Mouse (Mus musculus) C2C12 (cell line): ENCODE measurements around the gene Bckdk. TPM values are rescaled to one million over a fixed set of nuclear protein-coding genes. Genes with fewer than 3 reads are reported as not detected.
A peak's percentile ranks its signal among the peaks of the same experiment; 100 is the strongest.

ENCODE experiments used
- H3K27me3 ChIP-seq: one replicate; pipeline ENCODE4 v1.6.1; 2011; ENCODE audit not compliant: control insufficient read depth, insufficient read depth, insufficient read length
- H3K36me3 ChIP-seq: one replicate; pipeline ENCODE4 v1.6.1; 2011; ENCODE audit not compliant: control insufficient read depth, insufficient read depth
- H3K4me3 ChIP-seq: one replicate; pipeline ENCODE4 v1.5.1; 2011; ENCODE audit warnings: mild to moderate bottlenecking, control low read depth; ENCODE audit not compliant: poor library complexity, insufficient read depth, severe bottlenecking
- H3K79me2 ChIP-seq: one replicate; pipeline ENCODE4 v1.6.1; 2011; ENCODE audit not compliant: control insufficient read depth, insufficient read depth
- H3K79me3 ChIP-seq: one replicate; pipeline ENCODE4 v1.6.1; 2011; ENCODE audit warnings: low read depth, control low read depth
- H3ac ChIP-seq: one replicate; pipeline ENCODE3; 2011; ENCODE audit warnings: low read depth; ENCODE audit not compliant: control insufficient read depth, insufficient read length
- CEBPB ChIP-seq: IDR thresholded peaks from one replicate; pipeline ENCODE4 v1.6.1; 2011; ENCODE audit warnings: low read depth, mild to moderate bottlenecking, control low read depth, moderate library complexity
- CTCF ChIP-seq: IDR thresholded peaks from one replicate; pipeline ENCODE4 v1.5.1; 2011; ENCODE audit not compliant: control insufficient read depth, insufficient read depth, insufficient read length
- FOSL1 ChIP-seq: IDR thresholded peaks from one replicate; pipeline ENCODE4 v1.8.0; 2011; ENCODE audit warnings: mild to moderate bottlenecking, low read length; ENCODE audit not compliant: poor library complexity, insufficient read depth, severe bottlenecking
- MAX ChIP-seq: IDR thresholded peaks from one replicate; pipeline ENCODE4 v1.6.1; 2011; ENCODE audit warnings: mild to moderate bottlenecking, control low read depth
- MYOD1 ChIP-seq: IDR thresholded peaks from one replicate; pipeline ENCODE4 v1.6.1; 2011; ENCODE audit warnings: low read depth; ENCODE audit not compliant: control insufficient read depth, insufficient read length
- MYOG ChIP-seq: IDR thresholded peaks from one replicate; pipeline ENCODE4 v1.6.1; 2011; ENCODE audit not compliant: control insufficient read depth, insufficient read length; ENCODE audit errors: extremely low read depth
- USF1 ChIP-seq: IDR thresholded peaks from one replicate; pipeline ENCODE4 v1.6.1; 2011; ENCODE audit warnings: low read depth, mild to moderate bottlenecking, control low read depth, moderate library complexity
- polyA plus RNA-seq: library from polyadenylated mRNA; unstranded; fragments of >200 nt; fragmentation: generic; extraction: Trizol; gene quantifications from one replicate; pipeline ENCODE4 v1.2.1, GENCODE M21; 2012; ENCODE audit warnings: missing spikeins

Gene Bckdk
- polyA plus RNA-seq, 1 experiment, result 52.4 TPM

DNA sequence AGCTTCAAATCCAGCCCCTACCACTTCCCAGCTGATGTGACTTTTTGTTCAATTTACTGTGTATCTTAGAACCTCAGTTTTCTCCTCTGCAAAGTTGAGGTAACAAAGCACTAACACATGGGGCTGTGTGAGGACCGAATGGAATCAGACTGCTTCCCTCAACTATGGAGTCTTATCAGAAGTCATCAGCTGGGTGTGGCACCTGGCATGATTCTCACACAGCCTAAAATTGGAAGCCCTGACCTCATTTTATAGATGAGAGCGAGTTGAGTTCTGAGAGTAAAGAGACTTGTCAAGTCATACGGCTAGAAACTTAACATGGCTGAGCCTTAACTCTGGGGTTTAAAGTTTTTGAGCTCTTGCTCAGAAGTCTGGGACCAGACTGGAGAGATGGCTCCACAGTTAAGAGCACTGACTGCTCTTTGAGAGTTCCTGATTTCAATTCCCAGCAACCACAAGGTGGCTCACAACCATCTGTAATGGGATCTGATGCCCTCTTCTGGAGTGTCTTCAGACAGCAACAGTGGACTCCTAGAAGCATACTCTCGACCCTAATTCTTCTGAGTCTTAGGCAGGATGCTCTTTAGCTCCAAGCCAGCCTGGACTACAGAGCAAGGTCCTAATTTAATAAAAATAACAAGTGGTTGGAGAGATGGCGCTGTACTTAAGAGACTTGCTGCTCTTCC lies 33.6 kb upstream of the Bckdk start:
- Histone ChIP-seq H3K36me3 (peaks cover 42% of the 10 kb centered on the region), H3K79me3 (peaks cover 46% of the 10 kb centered on the region)

GRCm38 (mm10) chr7:127874812-127875626 lies 28.9 kb upstream of the Bckdk start:
- Histone ChIP-seq H3ac (peak overlapping the region; percentile 73), H3K36me3 (peaks cover 33% of the 10 kb centered on the region), H3K79me2 (peaks cover 90% of the 10 kb centered on the region), H3K4me3 (peak overlapping the region; percentile 75), H3K27me3 (no peaks in the 10 kb centered on the region), H3K79me3 (peaks cover 64% of the 10 kb centered on the region)
- TF ChIP-seq CTCF, result no peak
- no peak for TF ChIP-seq FOSL1

More for the DNA sequence above, 33.6 kb upstream of the Bckdk start:
- no peaks in the 10 kb centered on the region for H3K27me3 ChIP-seq
- TF ChIP-seq CEBPB, result no peak
- TF ChIP-seq CTCF, result no peak
- no peak for TF ChIP-seq MYOG
- TF ChIP-seq MYOD1, result no peak
- no peak for TF ChIP-seq FOSL1
- TF ChIP-seq MAX, result no peak
- TF ChIP-seq USF1, result no peak
- no peak overlapping the region for H3K4me3 ChIP-seq
- peaks cover 71% of the 10 kb centered on the region for H3K79me2 ChIP-seq
- H3ac ChIP-seq, result no peak overlapping the region

- Histone ChIP-seq H3K27me3 (no peaks in the 10 kb centered on the region), H3K79me2 (peaks cover 90% of the 10 kb centered on the region), H3K4me3 (peak overlapping the region; percentile 75), H3ac (peak overlapping the region; percentile 73), H3K36me3 (peaks cover 34% of the 10 kb centered on the region), H3K79me3 (peaks cover 64% of the 10 kb centered on the region)
- no peak for TF ChIP-seq FOSL1
- TF ChIP-seq CEBPB, result no peak
- no peak for TF ChIP-seq CTCF
- no peak for TF ChIP-seq USF1
- no peak for TF ChIP-seq MYOD1
- TF ChIP-seq MYOG, result no peak
- no peak for TF ChIP-seq MAX
Measured at GRCm38 (mm10) chr7:127875627-127876001, 28.3 kb upstream of the Bckdk start.

GRCm38 (mm10) chr7:127876041-127876466 lies 27.8 kb upstream of the Bckdk start, which contains the start of gene Zfp646:
Zfp646 (plus strand) TSS chr7:127876221.
- H3K79me3 ChIP-seq, result peaks cover 61% of the 10 kb centered on the region
- H3K36me3 ChIP-seq, result peaks cover 36% of the 10 kb centered on the region
- peak within 1 kb of the TSS; percentile 85 for H3ac ChIP-seq
- H3K4me3 ChIP-seq, result peak within 1 kb of the TSS; percentile 75
- H3K27me3 ChIP-seq, result no peaks in the 10 kb centered on the region
- peaks cover 91% of the 10 kb centered on the region for H3K79me2 ChIP-seq
- no peak for TF ChIP-seq MYOD1
- TF ChIP-seq CTCF, result no peak
- no peak for TF ChIP-seq MYOG
- TF ChIP-seq MAX, result no peak
- TF ChIP-seq USF1, result no peak
- no peak for TF ChIP-seq FOSL1
- TF ChIP-seq CEBPB, result no peak

DNA sequence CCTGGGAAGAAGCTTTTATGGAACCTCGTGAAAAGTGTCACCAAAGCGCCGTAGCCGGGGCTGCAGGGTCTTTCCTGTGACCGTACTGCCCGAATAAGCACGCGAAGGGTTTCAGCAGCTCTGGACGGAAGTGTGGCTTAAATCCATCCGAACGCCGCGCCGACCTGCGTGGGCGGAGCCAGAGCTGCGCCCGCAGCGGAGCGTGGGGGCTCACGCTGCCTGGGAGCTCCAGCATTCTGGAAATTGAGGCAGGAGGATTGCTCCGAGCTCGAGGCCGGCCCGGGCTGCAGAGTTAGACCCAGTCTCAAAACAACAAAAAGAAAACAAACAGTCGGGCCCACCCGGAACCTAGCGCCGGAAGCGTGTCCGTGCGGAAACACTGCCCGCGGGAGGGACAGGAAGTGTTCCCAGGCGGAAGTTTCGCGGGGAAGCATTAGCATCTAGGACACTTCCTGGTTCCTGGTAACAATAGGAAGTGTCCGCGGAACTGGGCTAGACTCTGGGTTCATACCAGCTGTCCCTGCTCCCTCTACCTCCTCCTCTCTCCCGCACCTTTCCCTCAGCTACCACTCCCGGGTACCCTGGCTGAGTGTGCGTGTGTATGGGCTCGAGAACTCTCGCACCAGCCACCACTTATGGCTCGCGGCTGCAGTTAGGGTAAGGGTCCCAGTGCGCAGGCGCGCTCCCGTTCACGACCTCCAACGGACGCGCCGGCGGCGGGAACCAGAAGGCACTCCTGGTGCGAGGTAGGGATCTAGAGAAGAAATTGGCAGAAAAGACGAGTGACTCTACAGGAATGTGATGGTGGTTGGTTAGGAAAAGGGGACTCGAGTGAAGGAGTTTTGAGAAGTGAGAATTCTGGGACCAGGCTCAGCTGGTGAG lies 27.2 kb upstream of the Bckdk start, which contains the start of gene Zfp668:
TSS of gene Zfp668 (minus strand) at position 362 of the 882 bp plus-strand sequence.
- peaks cover 91% of the 10 kb centered on the region for H3K79me2 ChIP-seq
- peaks cover 58% of the 10 kb centered on the region for H3K79me3 ChIP-seq
- H3K4me3 ChIP-seq, result peak within 1 kb of the TSS; percentile 75
- no peaks in the 10 kb centered on the region for H3K27me3 ChIP-seq
- TF ChIP-seq CEBPB (no peak), MAX (no peak), FOSL1 (no peak), MYOG (no peak), CTCF (no peak)
- H3ac ChIP-seq, result peak within 1 kb of the TSS; percentile 85
- H3K36me3 ChIP-seq, result peaks cover 38% of the 10 kb centered on the region
